Mouse (Mus musculus) frontal cortex, postnatal 10 days (tissue): Measurements from ENCODE around the gene Ctnnd2.
A peak's percentile ranks its signal among the peaks of the same experiment; 100 is the strongest.

Experiments used
- DNase-seq, 2 experiments: peaks; one replicate each; pipeline ENCODE4 v3.0.0; 2022; ENCODE audit warnings: low spot score in 2 of 2, mixed read lengths in 1 of 2

Gene Ctnnd2

GRCm38 (mm10) chr15:30869673-30870512, 697.5 kb downstream of the Ctnnd2 start:
- DNase-seq, result no peak

- no peak for DNase-seq
These were observed 703.1 kb downstream of the Ctnnd2 start for GRCm38 (mm10) chr15:30875523-30875922.

- DNase-seq, result no peak
These were observed 712.4 kb downstream of the Ctnnd2 start for GRCm38 (mm10) chr15:30884692-30885334.

DNA sequence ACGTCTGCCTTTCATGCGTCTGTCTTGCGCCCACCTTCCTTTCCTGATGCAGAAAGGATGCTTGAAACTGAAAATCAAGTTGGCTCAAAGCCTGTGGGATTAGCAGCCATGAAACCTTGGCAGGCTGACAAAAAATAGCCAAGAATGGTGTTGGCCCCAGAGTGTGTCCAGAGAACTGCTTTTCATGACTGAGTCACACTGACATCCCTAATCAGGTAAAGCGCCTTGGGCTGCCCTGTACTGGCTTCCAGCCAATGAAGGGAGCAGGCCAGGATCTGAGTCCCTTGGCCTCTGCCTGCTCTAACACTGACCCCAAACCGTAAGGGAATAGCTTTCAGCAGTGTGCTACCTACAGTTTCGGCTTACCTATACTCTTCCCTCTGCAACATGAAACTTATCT, 713.0 kb downstream of the Ctnnd2 start:
- no peak for DNase-seq

- DNase-seq, result peak; percentile 47 to 63
These were observed 715.2 kb downstream of the Ctnnd2 start for GRCm38 (mm10) chr15:30887559-30887958.

GRCm38 (mm10) chr15:30891986-30892385, 719.6 kb downstream of the Ctnnd2 start:
- DNase-seq, result no peak

DNA sequence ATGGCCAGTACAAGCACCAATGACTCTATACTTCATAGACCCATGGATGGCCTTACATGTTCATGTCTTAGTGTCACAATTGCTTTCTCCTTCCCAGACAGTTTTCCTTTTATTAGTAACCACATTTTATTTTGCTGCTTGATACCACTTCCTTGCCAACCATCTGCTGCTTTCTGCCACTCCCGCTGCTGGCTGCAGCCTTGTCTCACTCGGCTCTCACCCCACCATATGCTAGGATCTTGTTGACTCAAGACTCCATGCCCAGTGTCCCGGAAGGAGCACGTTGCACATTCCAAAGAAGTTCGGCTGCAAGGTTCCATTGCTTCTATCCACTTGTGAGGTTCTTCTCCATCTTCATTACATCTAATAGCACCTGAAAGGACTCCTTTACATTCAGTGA, 722.7 kb downstream of the Ctnnd2 start:
- DNase-seq, result no peak

- DNase-seq, result no peak
These were observed 724.9 kb downstream of the Ctnnd2 start for GRCm38 (mm10) chr15:30897342-30897741.

DNA sequence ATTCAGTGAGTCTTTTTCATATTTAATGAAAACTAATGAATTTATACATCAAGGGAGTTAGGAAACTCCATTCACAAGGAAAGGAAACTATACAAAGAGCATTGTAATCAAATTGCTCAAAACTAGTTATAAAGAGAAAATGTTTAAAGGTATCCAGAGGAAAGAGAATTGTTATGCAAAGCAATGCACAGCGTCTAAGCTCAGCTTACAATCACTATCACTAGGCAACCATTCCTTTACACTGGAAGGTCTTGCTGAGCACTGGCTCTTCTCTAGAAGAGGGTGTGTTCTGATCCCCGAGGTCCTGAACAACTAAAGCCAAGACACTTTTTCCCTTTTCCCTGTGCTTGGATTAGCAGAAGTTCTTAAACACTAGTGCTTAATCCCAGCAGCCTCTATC, 735.6 kb downstream of the Ctnnd2 start:
- no peak for DNase-seq

DNA sequence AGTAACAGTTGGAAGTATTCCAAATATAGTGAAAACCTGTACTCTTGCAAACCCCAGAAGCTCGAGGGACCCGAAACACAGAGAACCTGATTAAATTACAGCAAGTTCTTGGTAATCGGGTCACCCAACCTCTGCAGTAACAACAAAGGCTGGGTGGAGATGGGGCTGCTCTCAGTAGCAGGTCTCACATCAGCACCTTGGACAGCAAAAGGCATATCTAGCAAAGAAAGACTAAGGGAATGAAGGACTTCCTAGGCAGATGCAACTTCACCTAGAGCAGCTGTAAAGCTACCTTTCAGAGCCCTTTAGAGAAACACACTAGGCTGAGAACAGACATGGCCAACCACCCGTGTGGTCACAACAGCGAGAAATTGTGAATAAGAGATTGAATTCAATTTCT, 741.0 kb downstream of the Ctnnd2 start:
- DNase-seq, result no peak

- no peak for DNase-seq
These were observed 753.4 kb downstream of the Ctnnd2 start for GRCm38 (mm10) chr15:30925838-30926237.

- DNase-seq, result no peak
These were observed 755.2 kb downstream of the Ctnnd2 start for GRCm38 (mm10) chr15:30927632-30928031.

DNA sequence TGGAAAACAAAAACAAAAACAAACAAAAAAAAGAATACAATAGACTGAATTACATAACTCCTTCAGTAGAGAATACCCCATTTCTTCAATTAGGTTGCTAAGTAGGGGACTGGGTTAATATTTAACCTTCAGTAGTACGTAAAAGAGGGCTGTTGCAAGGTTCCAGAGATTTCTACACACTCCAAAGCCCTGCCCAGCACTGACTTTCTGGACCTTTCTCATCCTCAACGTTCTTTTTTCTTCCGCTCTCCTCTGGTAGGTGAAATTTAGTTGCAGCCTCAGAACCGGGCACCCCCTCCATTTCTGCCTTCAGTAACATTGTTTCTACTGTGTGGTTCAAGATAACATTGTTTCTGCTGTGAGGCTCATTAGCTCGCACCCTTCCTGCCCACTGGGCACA, 759.5 kb downstream of the Ctnnd2 start:
- DNase-seq, result no peak

DNA sequence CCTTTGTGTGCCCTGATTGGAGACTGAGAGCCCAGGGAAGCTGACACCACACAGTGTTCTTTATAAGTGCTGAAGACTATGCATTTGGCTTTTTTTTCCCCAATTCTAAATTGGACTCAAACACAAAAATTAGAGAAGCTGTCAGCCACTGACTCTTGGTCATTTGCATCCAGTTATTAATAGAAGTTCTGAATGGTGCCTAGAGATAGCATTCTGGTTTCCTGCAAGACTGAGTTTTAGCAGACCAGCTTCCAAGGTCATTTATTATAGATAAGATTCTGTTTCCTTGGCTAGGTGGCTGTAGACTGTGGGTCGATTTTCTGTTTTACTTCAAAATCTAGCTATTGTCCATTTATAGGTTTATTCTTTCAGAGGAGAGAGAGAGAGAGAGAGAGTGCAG, 773.5 kb downstream of the Ctnnd2 start:
- no peak for DNase-seq

DNA sequence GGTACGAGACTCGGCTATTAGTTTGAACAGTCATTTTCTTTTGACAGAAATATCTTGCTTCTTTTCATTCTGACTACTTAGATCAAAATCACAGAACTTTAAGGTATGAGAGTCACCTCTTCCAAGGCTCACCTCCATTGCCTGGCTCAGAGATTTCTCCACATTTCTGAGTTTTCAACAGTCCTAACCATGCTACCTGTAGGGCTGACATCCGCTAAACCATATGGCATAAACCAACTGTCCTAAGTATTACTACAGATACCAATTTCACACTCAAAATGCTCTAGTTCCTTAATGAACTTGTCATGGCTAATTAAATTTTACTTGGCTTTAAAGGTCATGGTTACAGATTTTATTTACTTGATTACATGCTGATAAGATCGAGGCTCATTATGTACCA, 786.1 kb downstream of the Ctnnd2 start:
- no peak for DNase-seq

GRCm38 (mm10) chr15:30962421-30963160, 790.2 kb downstream of the Ctnnd2 start:
- no peak for DNase-seq

GRCm38 (mm10) chr15:30964046-30964445, 791.7 kb downstream of the Ctnnd2 start:
- no peak for DNase-seq

DNA sequence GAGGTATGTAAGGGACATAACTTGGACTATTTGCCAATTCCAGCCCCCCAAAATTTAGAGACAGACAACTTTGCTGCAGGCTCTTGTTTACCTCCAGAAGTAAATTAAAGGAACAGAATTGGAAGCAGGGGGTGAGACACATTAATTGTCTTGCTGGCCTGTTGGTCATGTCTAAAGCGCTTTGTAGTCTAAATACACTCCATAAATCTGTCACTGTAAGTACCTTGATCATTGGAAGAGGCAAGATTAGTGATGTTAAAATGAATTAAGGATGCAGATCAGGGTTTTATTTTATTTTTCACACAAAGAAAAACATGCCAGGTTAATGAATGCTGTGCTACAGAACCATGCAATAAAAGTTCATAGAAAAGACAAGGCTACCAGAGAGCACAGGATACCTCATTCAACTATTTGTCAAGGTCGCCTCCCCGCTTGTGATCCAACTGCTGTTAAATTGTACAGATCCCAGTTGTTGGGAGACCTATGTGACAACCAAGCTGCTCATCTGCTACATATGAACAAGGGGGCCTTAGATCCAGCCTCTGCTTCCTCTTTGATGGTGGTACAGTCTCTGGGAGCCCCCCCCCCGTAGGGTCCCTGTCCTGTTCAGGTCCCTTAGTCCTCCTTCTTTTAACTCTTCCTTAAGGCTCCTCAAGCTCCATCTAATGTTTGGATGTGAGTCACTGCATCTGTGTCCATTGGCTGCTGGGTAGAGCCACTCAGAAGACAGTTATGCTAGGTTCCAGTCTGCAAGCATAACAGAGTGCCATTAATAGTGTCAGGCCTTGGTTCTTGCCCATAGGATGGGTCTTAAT, 792.7 kb downstream of the Ctnnd2 start:
- DNase-seq, result no peak

- DNase-seq, result no peak
These were observed 794.4 kb downstream of the Ctnnd2 start for GRCm38 (mm10) chr15:30966826-30967225.

GRCm38 (mm10) chr15:30974436-30974835, 802.0 kb downstream of the Ctnnd2 start:
- no peak for DNase-seq

GRCm38 (mm10) chr15:30974991-30975775, 802.8 kb downstream of the Ctnnd2 start:
- no peak for DNase-seq
